Mouse (Mus musculus): ENCODE results near the gene Abcf1.

The Abcf1 gene

GRCm38 (mm10) chr17:35918276-35919059 lies 51.1 kb downstream of the Abcf1 start:
- POLR2A ChIA-PET = interaction anchor here (0.6 to 11.3 kb wide), 183 partner anchors 8 to 1274 kb away, joined by 3 to 241 read pairs (median 5); partner anchors contain the start of genes 2310061I04Rik (in 3 of the 4), Atat1 (in 3 of the 4), Dhx16 (in 3 of the 4) and Flot1 (in 3 of the 4)
- CTCF ChIA-PET = interaction anchor here (0.6 to 1.5 kb wide), 25 partner anchors 9 to 789 kb away, joined by 3 to 8 read pairs (median 4); partner anchors contain the start of genes Dhx16 (in 1 of the 4), Ier3 (in 1 of the 4) and Mdc1 (in 1 of the 4)

- ChIA-PET CTCF (interaction anchor here in 2 of 4 experiments (1.1 to 1.5 kb wide), 3 partner anchors 38 to 143 kb away, joined by 3 to 4 read pairs (median 3); no protein-coding TSS in a partner anchor), POLR2A (interaction anchor here (0.6 to 11.3 kb wide), 102 partner anchors 8 to 1013 kb away, joined by 3 to 241 read pairs (median 8); partner anchors contain the start of genes Atat1 (in 3 of the 4), Flot1 (in 3 of the 4), Gnl1 (in 3 of the 4) and Ier3 (in 3 of the 4))
Measured at GRCm38 (mm10) chr17:35917463-35918251, 51.9 kb downstream of the Abcf1 start.

GRCm38 (mm10) chr17:35917143-35917462 lies 52.5 kb downstream of the Abcf1 start:
- ChIA-PET CTCF (no interaction called here), POLR2A (interaction anchor here in 1 of 4 experiments (1.4 to 2.3 kb wide), 2 partner anchors 20 to 69 kb away, joined by 3 to 16 read pairs; no protein-coding TSS in a partner anchor)

- ChIA-PET CTCF (interaction anchor here (0.5 to 1.8 kb wide), 7 partner anchors 9 to 80 kb away, joined by 3 to 7 read pairs (median 3); partner anchors contain the start of genes Gnl1 (in 1 of the 4) and Prr3 (in 1 of the 4)), POLR2A (interaction anchor here (0.5 to 2.3 kb wide), 76 partner anchors 8 to 414 kb away, joined by 3 to 37 read pairs (median 5); partner anchors contain the start of genes Dhx16 (in 4 of the 4), 2310061I04Rik (in 3 of the 4), Flot1 (in 3 of the 4) and Ier3 (in 2 of the 4))
Measured at GRCm38 (mm10) chr17:35916297-35917142, 53.0 kb downstream of the Abcf1 start, which contains the start of the genes Mrps18b and Ppp1r10. TSS of gene Mrps18b (minus strand) at chr17:35916389. TSS of gene Ppp1r10 (plus strand) at chr17:35916434.

GRCm38 (mm10) chr17:35915538-35916296 lies 53.8 kb downstream of the Abcf1 start:
- ChIA-PET POLR2A (interaction anchor here (0.5 to 2.3 kb wide), 82 partner anchors 9 to 414 kb away, joined by 3 to 37 read pairs (median 5); partner anchors contain the start of genes Dhx16 (in 4 of the 4), 2310061I04Rik (in 3 of the 4), Flot1 (in 3 of the 4) and Ier3 (in 2 of the 4)), CTCF (interaction anchor here in 3 of 4 experiments (0.5 to 1.8 kb wide), 9 partner anchors 8 to 78 kb away, joined by 3 to 7 read pairs (median 3); partner anchors contain the start of genes Gnl1 (in 1 of the 3), Nrm (in 1 of the 3) and Prr3 (in 1 of the 3))

GRCm38 (mm10) chr17:35914975-35915374 lies 54.6 kb downstream of the Abcf1 start:
- POLR2A ChIA-PET = interaction anchor here in 3 of 4 experiments (0.7 to 2.3 kb wide), 40 partner anchors 8 to 444 kb away, joined by 3 to 37 read pairs (median 6); partner anchors contain the start of genes 2310061I04Rik (in 2 of the 3), Ier3 (in 2 of the 3), Nrm (in 2 of the 3) and Dhx16 (in 1 of the 3)
- CTCF ChIA-PET = interaction anchor here in 3 of 4 experiments (0.6 to 1.8 kb wide), 5 partner anchors 40 to 405 kb away, joined by 3 to 7 read pairs (median 4); partner anchors contain the start of gene Nrm (in 1 of the 3)

- CTCF ChIA-PET = interaction anchor here in 2 of 4 experiments (0.6 to 1.0 kb wide), 2 partner anchors 36 to 98 kb away, joined by 3 read pairs; no protein-coding TSS in a partner anchor
- POLR2A ChIA-PET = interaction anchor here in 3 of 4 experiments (0.6 to 9.4 kb wide), 21 partner anchors 9 to 325 kb away, joined by 3 to 147 read pairs (median 5); partner anchors contain the start of genes 2310061I04Rik (in 2 of the 3), Mdc1 (in 2 of the 3), Nrm (in 2 of the 3) and Abcf1 (in 1 of the 3)
Measured at GRCm38 (mm10) chr17:35909919-35910369, 59.6 kb downstream of the Abcf1 start, which contains the start of gene Atat1. TSS of gene Atat1 (minus strand) at chr17:35910075.

GRCm38 (mm10) chr17:35909186-35909918 lies 60.2 kb downstream of the Abcf1 start:
- ChIA-PET POLR2A (interaction anchor here (0.6 to 9.4 kb wide), 33 partner anchors 9 to 1062 kb away, joined by 3 to 147 read pairs (median 5); partner anchors contain the start of genes 2310061I04Rik (in 2 of the 4), Mdc1 (in 2 of the 4), Nrm (in 2 of the 4) and Abcf1 (in 1 of the 4)), CTCF (interaction anchor here (0.5 to 2.9 kb wide), 7 partner anchors 9 to 170 kb away, joined by 3 to 9 read pairs (median 3); no protein-coding TSS in a partner anchor)

- ChIA-PET POLR2A (interaction anchor here in 3 of 4 experiments (0.6 to 9.4 kb wide), 33 partner anchors 8 to 739 kb away, joined by 3 to 147 read pairs (median 5); partner anchors contain the start of genes 2310061I04Rik (in 2 of the 3), Flot1 (in 2 of the 3), Mrps18b (in 2 of the 3) and Ppp1r10 (in 2 of the 3)), CTCF (interaction anchor here in 3 of 4 experiments (0.5 to 2.9 kb wide), 12 partner anchors 8 to 356 kb away, joined by 3 to 9 read pairs (median 3); partner anchors contain the start of genes Mrps18b (in 1 of the 3) and Ppp1r10 (in 1 of the 3))
Measured at GRCm38 (mm10) chr17:35907609-35908008, 62.0 kb downstream of the Abcf1 start.
